Mouse (Mus musculus) forebrain, embryonic 16.5 days (tissue): Measurements from ENCODE around the gene Dnah1. TPM values are rescaled to one million over a fixed set of nuclear protein-coding genes. Genes with fewer than 3 reads are reported as not detected.

Experiments
- ATAC-seq: fragments of 200-750 bp; cut with Nextera tagmentation; 2 replicates; pipeline ENCODE4 v1.8.0; 2017; ENCODE audit warnings: mild to moderate bottlenecking, moderate library complexity
- H3K27ac ChIP-seq: fragments of 300-500 bp; sonication (generic); 2 replicates; pipeline ENCODE4 v1.5.1; 2014; ENCODE audit warnings: low read length, control low read depth
- H3K27me3 ChIP-seq: fragments of 300-500 bp; sonication (generic); replicated peaks from 2 replicates; pipeline ENCODE4 v1.6.1; 2014; ENCODE audit warnings: low read length; ENCODE audit not compliant: control insufficient read depth, insufficient read depth
- H3K36me3 ChIP-seq: fragments of 300-500 bp; sonication (generic); 2 replicates; pipeline ENCODE4 v1.6.1; 2014; ENCODE audit not compliant: control insufficient read depth, insufficient read depth
- H3K4me1 ChIP-seq: fragments of 300-500 bp; sonication (generic); replicated peaks from 2 replicates; pipeline ENCODE4 v1.6.1; 2014; ENCODE audit warnings: low read length; ENCODE audit not compliant: control insufficient read depth, insufficient read depth
- H3K4me2 ChIP-seq: fragments of 300-500 bp; sonication (generic); 2 replicates; pipeline ENCODE4 v1.6.1; 2014; ENCODE audit warnings: mild to moderate bottlenecking, low read length, control low read depth
- H3K4me3 ChIP-seq: fragments of 300-500 bp; sonication (generic); replicated peaks from 2 replicates; pipeline ENCODE4 v1.5.1; 2014; ENCODE audit warnings: mild to moderate bottlenecking, low read length, control low read depth
- H3K9ac ChIP-seq: fragments of 300-500 bp; sonication (generic); replicated peaks from 2 replicates; pipeline ENCODE4 v1.6.1; 2014; ENCODE audit warnings: low read depth, low read length, control low read depth
- H3K9me3 ChIP-seq: fragments of 300-500 bp; sonication (generic); 2 replicates; pipeline ENCODE4 v1.6.1; 2016; ENCODE audit warnings: low read length; ENCODE audit not compliant: control insufficient read depth
- WGBS: fragments of 180-500 bp; shearing (Covaris S2); extraction: QIAGEN DNeasy Blood & Tissue Kit; methylation state at CpG from one replicate; pipeline ENCODE4 v1.1.7; 2014; 5-methylcytosine and 5-hydroxymethylcytosine counted together
- polyA plus RNA-seq: library from polyadenylated mRNA; unstranded; fragments of >200 nt; fragmentation: Nextera tagmentation; extraction: Ambion mirVana; gene quantifications from 2 replicates; pipeline ENCODE4 v1.2.1, GENCODE M21; 2015

Dnah1 gene
- polyA plus RNA-seq, 1 experiment from 2014 or later = 3.5 TPM

DNA sequence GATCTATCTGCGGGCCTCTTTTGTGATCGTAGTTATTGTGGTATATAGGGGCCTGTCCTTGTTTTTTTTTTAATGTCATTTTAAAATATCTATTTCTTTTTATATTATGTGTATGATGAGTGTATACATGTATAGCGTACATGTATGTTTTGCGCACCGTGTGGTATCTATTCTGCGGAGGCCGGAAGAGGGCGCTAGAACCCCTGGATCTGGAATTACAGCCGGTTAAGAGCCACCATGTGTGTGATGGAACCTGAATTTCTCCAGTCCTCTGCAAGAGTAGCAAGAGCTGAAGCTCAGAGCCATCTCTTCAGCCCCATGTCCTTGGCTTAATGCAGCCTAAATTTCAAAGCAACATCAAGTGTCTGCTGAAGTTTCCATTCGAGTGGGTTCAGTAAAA lies 1.2 kb upstream of the Dnah1 start:
- H3K9ac ChIP-seq = no peak overlapping the region
- H3K36me3 ChIP-seq = no peaks in the 10 kb centered on the region
- no peaks in the 10 kb centered on the region for H3K27me3 ChIP-seq
- ATAC-seq = no peak
- WGBS = 73% methylated on average over 10 of the region's 10 CpGs
- H3K9me3 ChIP-seq = no peaks in the 10 kb centered on the region
- no peak overlapping the region for H3K27ac ChIP-seq
- no peak overlapping the region for H3K4me2 ChIP-seq
- H3K4me3 ChIP-seq = no peak overlapping the region
- 0 out of 2 replicates have a peak, but pooled peaks cover 3% of the 10 kb centered on the region for H3K4me1 ChIP-seq

DNA sequence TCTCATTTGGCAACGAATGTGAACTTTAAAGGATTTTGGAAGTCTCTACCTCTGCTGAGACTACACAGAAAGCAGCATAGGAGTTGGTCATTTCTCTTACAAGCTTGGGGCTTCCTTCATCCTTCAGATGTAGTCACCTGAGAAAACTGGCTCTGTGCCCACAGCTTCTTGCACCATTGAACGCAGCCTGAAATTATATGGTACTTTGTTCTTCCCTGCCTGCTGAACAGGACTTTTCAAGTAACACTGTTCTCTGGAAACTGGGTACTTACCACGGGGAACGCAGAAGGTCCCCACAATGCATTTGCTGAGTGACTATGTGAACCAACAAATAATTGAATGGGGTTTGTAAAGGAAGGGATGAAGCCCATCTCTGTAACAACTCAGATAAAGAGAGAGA lies 507 bp downstream of the Dnah1 start:
- Histone ChIP-seq H3K4me3 (no peak overlapping the region), H3K4me2 (no peak overlapping the region), H3K4me1 (0 out of 2 replicates have a peak, but pooled peaks cover 3% of the 10 kb centered on the region), H3K36me3 (no peaks in the 10 kb centered on the region), H3K27ac (no peak overlapping the region), H3K27me3 (no peaks in the 10 kb centered on the region), H3K9me3 (no peaks in the 10 kb centered on the region), H3K9ac (no peak overlapping the region)
- 73% methylated on average over 4 of the region's 4 CpGs for WGBS
- ATAC-seq = no peak

DNA sequence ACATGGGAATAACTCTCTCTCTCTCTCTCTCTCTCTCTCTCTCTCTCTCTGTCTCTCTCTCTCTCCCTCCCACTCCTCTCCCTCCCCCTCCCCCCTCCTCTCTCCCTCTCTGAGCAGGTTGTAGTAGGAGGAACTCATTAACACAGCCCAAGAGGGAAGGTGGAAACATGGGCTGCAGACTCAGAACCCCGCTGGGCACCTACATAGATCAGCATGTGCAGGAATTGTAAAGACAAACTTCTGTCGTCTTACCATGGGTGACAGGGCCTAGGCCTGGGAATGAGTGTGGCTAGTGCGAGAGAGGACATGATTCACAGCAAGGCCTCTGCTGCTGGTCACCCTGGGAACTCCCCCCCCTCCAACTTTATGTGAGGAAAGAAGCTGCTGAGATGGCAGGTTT lies 1.5 kb downstream of the Dnah1 start:
- Histone ChIP-seq H3K36me3 (no peaks in the 10 kb centered on the region), H3K27me3 (no peaks in the 10 kb centered on the region), H3K9me3 (no peaks in the 10 kb centered on the region), H3K27ac (no peak overlapping the region), H3K4me2 (no peak overlapping the region), H3K4me3 (no peak overlapping the region), H3K4me1 (0 out of 2 replicates have a peak, but pooled peaks cover 3% of the 10 kb centered on the region), H3K9ac (no peak overlapping the region)
- 84% methylated on average over 3 of the region's 3 CpGs for WGBS
- ATAC-seq = no peak

DNA sequence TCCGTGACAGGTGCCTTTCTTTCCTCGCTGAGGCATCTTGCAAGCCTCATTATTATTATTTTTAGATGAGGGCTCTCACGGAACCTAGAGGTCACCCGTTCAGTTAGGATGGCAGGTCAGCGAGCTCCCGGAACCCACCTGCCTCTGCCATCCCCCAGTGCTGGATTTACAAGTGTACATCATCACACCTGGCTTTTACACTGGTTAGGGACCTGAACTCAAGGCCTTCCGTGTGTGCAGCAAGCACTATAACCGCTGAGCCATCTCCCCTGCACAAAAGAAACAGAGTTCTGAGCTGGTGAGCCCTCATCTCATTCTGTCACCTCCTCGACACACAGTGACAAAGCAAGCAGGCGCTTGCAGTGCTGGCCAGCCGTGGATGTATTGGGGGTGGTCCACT lies 2.5 kb downstream of the Dnah1 start:
- no peak overlapping the region for H3K27ac ChIP-seq
- no peaks in the 10 kb centered on the region for H3K36me3 ChIP-seq
- ATAC-seq = no peak
- H3K9ac ChIP-seq = no peak overlapping the region
- H3K4me1 ChIP-seq = 0 out of 2 replicates have a peak, but pooled peaks cover 3% of the 10 kb centered on the region
- WGBS = 85% methylated on average over 11 of the region's 11 CpGs
- no peak overlapping the region for H3K4me3 ChIP-seq
- no peaks in the 10 kb centered on the region for H3K27me3 ChIP-seq
- no peaks in the 10 kb centered on the region for H3K9me3 ChIP-seq
- no peak overlapping the region for H3K4me2 ChIP-seq

DNA sequence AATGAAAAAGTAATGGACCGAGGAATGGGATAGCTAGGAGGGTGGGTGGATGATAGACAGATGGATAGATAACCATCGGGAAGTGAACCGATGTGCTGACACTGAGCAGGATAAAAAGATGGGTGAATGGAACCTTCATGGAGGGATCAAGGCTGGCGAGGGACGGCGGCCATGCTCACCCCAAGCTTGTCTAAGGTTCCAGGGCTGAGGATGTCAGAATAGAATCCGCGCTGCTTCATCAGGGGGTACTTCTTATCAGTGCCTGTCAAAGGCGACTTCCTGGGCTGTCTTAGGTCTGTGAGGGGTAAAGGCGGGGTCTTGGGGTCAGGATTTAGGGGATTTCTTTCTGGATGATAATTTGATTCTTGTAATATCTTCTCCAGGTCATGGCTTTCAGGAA lies 4.2 kb downstream of the Dnah1 start:
- H3K4me1 ChIP-seq = 0 out of 2 replicates have a peak, but pooled peaks cover 3% of the 10 kb centered on the region
- H3K4me2 ChIP-seq = no peak overlapping the region
- no peaks in the 10 kb centered on the region for H3K36me3 ChIP-seq
- no peak overlapping the region for H3K9ac ChIP-seq
- H3K27me3 ChIP-seq = no peaks in the 10 kb centered on the region
- no peak for ATAC-seq
- no peak overlapping the region for H3K27ac ChIP-seq
- no peaks in the 10 kb centered on the region for H3K9me3 ChIP-seq
- 89% methylated on average over 10 of the region's 10 CpGs for WGBS
- H3K4me3 ChIP-seq = no peak overlapping the region

DNA sequence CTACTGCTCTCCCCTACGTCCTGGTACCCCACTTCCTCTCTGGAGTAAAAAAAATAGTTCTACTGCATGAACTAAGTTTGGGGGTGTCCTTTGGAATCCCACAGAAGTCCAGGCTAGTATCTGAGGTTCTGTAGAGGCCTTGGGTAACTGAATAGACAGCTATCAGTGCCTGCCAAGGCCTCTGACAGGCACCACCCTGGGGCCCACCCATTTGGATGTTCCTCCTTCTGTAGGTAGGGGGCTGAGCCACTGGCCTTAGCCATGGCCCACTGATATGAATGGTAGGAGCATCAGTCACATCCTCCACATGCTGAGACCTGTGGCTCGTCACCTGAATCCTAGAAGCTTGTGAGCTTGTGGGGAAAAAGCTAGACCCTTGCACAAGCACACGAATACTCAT lies 5.9 kb downstream of the Dnah1 start:
- Histone ChIP-seq H3K9ac (no peak overlapping the region), H3K4me2 (no peak overlapping the region), H3K9me3 (no peaks in the 10 kb centered on the region), H3K4me3 (no peak overlapping the region), H3K4me1 (no peaks in the 10 kb centered on the region), H3K36me3 (no peaks in the 10 kb centered on the region), H3K27me3 (no peaks in the 10 kb centered on the region), H3K27ac (no peak overlapping the region)
- ATAC-seq = no peak
- 84% methylated on average over 3 of the region's 3 CpGs for WGBS

DNA sequence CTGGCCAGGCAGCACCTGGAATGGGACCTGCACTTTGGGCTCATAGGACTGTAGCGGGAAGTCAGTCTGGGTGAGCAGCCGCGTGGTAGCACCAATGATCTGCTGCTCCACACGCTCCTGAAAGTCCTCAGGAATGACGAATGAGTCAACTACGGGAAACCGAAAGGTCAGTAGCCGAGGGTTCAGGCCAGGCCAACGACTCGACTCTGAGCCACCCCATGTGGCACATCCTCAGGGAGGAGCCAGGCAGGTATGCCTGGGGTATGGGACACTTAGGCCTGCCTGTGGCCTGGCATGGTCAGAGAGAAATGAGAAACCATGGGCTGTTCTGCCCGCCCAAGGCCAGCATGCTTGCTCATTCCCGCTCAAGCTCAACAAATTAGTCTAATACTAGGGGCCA lies 7.1 kb downstream of the Dnah1 start:
- no peak for ATAC-seq
- no peaks in the 10 kb centered on the region for H3K27me3 ChIP-seq
- H3K4me3 ChIP-seq = no peak overlapping the region
- H3K9me3 ChIP-seq = no peaks in the 10 kb centered on the region
- H3K4me1 ChIP-seq = no peaks in the 10 kb centered on the region
- H3K36me3 ChIP-seq = no peaks in the 10 kb centered on the region
- no peak overlapping the region for H3K9ac ChIP-seq
- 89% methylated on average over 12 of the region's 12 CpGs for WGBS
- no peak overlapping the region for H3K27ac ChIP-seq
- no peak overlapping the region for H3K4me2 ChIP-seq

DNA sequence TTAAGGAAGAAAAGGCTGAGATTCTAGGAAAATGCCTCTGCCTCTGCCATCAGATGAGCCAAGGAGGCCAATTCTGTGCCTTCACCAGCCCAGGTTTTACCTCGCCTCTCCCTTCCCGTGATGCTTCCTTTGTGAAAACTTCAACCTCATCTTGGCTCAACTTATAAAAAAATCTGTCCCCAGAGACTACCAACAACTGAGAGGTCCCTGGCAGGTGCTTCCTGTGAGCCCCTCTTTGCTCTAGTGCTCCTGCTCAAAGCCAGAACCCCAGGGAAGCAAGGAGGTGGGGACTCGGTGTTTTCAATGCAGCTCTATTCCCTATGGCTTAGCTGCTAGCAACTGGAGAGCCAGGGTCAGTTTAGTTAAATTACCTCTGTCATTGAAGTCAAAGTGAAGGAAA lies 10.5 kb downstream of the Dnah1 start:
- Histone ChIP-seq H3K27me3 (no peaks in the 10 kb centered on the region; the same call in 1 of the 2 replicates), H3K4me3 (no peak overlapping the region), H3K9me3 (no peaks in the 10 kb centered on the region), H3K36me3 (no peaks in the 10 kb centered on the region), H3K9ac (no peak overlapping the region), H3K4me2 (no peak overlapping the region), H3K4me1 (no peaks in the 10 kb centered on the region), H3K27ac (no peak overlapping the region)
- ATAC-seq = no peak
- 31% methylated on average over 3 of the region's 3 CpGs for WGBS

DNA sequence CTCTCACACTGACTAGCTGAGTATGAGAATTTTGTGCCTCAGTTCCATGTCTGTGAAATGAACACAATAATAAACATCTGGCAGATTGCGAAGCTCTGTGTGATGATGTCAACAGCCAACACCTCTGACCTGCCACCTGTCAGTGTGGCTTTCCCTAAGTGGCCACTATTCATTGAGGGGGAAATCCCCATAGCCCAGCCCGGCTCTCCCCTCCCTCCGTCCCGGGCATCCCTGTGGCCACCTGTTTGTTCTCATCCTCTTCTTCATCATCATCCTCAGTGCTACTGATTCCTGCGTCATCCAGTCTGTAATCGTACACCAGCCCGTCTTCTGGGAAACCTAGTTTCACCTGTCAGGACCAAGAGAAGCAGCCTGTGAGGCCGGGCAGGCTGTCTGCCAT lies 38.0 kb downstream of the Dnah1 start:
- no peak overlapping the region for H3K4me2 ChIP-seq
- H3K4me3 ChIP-seq = no peak overlapping the region
- H3K27ac ChIP-seq = no peak overlapping the region
- ATAC-seq = no peak
- H3K4me1 ChIP-seq = no peaks in the 10 kb centered on the region
- no peaks in the 10 kb centered on the region for H3K9me3 ChIP-seq
- no peak overlapping the region for H3K9ac ChIP-seq
- H3K27me3 ChIP-seq = no peaks in the 10 kb centered on the region
- WGBS = 92% methylated on average over 8 of the region's 8 CpGs
- no peaks in the 10 kb centered on the region for H3K36me3 ChIP-seq

DNA sequence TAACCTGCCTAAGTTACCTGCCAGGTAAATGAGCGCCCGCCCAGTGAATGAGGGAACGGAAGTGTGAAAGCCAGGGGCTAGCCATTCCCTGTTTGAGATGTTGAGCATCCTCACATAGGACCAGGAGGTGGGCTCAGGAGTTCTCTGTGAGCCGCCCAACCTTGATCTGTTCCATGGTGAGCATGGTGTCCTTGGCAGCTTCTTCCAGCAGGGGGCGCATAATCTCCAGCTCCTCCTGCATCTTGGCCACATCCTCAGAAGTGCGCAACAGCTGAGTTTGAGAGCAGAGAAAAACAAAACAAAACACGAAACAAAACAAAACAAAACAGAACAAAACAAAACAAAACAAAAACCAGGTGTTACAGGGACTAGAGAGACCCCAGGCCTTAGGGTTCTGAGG lies 51.5 kb downstream of the Dnah1 start:
- Histone ChIP-seq H3K9me3 (no peaks in the 10 kb centered on the region), H3K27me3 (no peaks in the 10 kb centered on the region), H3K27ac (no peak overlapping the region), H3K36me3 (no peaks in the 10 kb centered on the region), H3K4me3 (no peak overlapping the region), H3K4me2 (no peak overlapping the region), H3K9ac (no peak overlapping the region), H3K4me1 (peaks cover 23% of the 10 kb centered on the region)
- no peak; the same call in 1 of the 2 replicates for ATAC-seq
- WGBS = 24% methylated on average over 7 of the region's 7 CpGs
